Mouse (Mus musculus) brain, adult 2 months (tissue): Measurements from ENCODE around the gene Epha2.
A peak's percentile ranks its signal among the peaks of the same experiment; 100 is the strongest.

Experiments
- DNase-seq: peaks from one replicate; pipeline ENCODE4 v3.0.0; 2011; ENCODE audit warnings: low read depth, low spot score

The Epha2 gene

DNA sequence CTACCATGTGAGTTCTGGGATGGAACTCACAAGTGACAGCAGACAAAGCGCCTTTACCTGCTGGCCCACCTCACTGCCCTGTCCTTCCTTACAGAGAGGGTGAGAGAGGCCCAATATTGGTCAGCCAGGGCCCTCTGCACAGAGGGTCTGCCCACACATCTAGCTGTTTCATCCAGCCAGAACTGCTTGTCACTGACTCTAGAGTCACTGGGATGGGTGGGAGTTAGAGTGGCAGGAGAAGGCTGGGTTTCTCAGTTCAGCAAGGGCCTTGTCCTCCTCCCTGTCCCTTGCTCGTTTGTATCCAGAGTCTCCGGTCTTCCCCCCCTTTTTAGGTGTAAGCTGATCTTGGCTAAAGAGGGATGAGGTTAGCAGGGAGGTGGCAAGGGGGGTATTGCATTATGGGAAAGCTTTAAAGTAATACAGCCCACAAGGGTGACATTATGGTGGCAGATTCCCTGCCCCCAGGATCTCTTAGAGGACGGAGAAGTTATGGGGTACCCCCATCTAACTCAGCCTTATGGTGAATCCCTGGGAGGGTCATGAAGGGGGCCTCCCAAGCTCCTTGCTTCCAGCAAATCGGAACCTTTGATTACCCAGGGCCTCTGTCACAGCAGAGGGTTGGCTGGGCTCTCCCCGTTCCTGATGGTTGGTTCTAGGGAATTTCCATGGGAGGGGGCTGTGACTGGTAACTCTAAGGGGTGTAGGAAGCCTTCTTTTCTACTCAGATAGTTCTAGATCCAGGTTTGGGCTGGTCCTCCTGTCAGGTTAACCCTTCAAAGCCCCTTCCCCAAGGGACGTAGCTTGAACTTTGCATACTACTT is 2.6 kb downstream of the Epha2 start:
- DNase-seq, result no peak

DNA sequence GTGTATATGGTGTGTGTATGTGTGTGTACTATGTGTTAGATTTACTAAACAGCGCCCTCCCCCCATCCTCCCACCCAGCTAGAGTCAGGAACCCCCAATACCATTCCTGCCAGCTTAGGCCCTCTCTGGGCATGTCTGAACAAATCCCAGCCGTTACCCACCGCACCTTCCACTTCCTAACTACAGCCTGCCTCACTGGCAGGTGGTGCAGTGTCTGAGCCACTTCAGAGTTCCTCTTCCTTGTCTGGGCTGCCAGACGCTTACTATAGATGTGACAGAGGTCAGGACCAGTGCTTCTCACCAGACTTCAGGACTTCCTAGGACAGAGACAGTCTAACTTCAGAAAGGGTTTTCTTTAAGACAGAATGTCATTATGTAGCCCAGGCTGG is 3.2 kb downstream of the Epha2 start:
- DNase-seq, result peak; percentile 20

DNA sequence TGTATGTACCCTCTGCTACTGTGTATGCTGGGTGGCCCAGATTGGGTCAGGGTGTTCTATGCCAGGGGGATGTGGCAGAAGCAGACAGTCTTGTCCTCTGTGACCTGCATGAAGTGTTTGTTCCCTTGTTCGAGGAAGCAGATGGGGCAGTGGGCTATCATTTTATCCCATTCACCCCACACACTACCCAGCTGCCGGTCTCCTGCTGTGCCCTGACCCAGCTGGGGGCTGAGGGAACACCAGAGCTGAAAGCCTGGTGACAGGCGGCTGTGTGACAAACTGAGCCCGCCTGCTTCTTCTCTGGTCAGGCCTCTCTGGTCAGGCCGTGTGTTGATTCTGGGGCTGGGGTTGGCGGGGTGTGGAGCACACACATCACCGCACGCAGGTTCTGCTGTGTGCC is 5.0 kb downstream of the Epha2 start:
- DNase-seq, result no peak

DNA sequence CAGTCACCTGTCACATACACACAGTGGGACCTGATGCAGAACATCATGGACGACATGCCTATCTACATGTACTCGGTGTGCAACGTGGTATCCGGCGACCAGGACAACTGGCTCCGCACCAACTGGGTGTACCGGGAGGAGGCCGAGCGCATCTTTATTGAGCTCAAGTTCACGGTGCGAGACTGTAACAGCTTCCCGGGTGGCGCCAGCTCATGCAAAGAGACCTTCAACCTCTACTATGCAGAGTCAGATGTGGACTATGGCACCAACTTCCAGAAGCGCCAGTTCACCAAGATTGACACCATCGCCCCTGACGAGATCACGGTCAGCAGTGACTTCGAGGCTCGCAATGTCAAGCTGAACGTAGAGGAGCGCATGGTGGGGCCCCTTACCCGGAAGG is 7.3 kb downstream of the Epha2 start:
- no peak for DNase-seq

DNA sequence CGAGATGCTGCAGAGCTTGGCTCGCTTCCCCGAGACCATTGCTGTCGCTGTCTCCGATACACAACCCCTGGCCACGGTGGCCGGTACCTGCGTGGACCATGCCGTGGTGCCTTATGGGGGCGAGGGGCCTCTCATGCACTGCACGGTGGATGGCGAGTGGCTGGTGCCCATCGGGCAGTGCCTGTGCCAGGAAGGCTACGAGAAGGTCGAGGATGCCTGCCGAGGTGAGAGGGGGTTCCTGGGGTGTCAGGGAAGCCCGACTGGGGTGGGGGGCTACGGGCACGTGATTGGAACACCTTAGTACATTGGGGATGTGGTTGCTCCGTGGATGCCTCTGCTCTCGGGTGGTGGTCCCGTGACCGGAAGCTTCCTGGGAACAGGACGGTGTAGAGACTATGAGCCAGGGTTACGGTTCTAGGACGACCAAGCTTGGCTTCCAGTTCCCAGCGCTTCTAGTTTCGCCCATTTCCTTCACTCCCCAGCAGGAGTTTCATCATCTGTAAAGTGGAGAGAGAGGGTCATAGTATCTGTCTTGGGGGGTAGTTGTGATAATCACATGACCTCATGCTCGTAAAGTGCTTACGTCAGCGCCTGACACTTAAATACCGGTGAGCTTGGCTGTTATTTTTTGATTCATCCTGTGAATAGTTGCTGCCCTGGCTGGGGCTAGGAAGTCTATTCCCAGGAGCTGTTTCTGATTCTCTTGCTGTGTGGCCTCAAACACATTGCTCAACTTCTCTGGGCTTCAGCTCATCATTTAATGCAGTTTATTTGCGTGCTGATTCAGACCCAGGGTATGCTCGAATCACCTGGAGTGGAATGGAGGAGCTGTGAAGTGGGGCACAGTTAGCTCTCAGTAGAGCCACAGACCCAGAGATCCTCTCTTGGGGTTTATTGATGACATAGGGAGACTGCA is 8.1 kb downstream of the Epha2 start:
- DNase-seq, result no peak

DNA sequence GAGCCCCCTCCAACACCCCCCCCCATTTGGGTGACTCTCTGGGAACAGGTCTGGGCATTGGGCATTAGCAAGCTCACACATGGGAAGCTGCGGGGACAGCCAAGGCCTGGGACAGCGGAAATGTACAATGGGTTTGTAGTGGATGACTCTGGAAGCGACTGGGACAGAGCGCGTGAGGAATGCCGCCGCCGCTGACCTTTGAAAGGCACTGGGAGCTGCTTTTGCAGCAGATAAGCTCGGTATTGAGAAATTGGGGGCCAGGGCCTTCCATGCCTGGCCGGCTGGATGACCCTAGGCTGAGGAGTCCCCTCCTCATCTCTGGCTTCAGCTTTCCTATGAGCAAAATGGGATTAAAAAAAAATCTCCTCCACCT is 8.7 kb downstream of the Epha2 start:
- DNase-seq, result no peak

DNA sequence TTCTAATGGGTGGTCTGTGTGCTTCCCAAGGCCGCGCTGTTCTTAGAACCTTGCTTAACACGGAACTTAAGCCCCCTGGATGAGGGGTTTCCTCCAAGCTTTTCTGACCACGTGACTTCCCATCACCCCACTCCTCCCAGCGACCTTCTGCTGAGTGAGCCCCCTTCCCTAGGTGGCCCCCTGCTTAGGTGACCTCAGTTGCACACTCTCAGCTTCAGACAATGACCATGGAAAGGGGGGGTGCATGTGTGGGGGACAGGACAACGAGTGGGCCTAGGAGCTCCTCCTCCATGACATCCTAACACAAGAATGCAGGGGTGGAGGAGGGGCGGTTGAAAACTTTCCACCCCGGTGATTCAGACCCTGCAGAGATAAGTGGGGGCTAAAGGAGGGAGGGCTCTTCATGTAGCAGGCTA is 9.2 kb downstream of the Epha2 start:
- DNase-seq, result peak; percentile 9

DNA sequence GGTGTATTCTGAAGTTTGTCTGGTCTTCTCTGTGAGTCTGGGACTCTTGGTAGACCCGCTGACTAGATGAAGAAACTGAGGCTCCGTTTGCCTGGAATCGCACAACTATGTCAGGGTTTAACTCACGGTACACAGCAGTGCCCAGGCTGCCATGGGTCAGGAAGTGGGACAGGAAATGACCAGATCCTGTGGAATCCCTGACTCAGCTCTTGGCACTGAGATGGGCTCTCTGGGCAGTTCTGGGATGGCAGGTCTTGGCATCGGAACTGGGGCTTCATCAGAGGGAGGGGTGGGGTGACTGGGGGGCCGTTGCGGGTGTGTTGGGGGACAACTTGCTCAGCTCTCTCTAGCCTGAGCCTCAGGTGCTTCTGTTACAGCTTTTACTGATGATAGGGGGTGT is 10.0 kb downstream of the Epha2 start:
- DNase-seq, result peak; percentile 27

DNA sequence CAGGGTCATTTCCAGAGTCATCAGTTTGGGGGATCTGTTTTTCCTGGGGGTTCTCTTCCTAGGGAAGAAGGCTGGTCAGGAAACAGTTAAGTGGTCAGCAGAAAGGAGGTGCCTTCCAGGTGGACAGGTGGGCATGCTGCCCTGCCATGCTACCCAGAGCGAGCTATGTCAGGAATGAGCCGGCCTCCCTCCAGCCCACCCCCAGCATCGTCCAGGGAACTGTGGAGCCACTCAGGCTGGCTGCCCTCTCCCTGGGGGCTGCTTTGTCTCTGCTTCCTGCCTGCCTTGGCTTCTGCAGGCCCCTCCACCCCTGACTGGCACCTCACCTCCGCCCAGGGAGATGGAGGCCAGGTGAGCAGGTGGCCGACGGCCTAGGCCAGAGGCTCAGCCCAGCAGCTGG is 10.5 kb downstream of the Epha2 start:
- DNase-seq, result no peak

DNA sequence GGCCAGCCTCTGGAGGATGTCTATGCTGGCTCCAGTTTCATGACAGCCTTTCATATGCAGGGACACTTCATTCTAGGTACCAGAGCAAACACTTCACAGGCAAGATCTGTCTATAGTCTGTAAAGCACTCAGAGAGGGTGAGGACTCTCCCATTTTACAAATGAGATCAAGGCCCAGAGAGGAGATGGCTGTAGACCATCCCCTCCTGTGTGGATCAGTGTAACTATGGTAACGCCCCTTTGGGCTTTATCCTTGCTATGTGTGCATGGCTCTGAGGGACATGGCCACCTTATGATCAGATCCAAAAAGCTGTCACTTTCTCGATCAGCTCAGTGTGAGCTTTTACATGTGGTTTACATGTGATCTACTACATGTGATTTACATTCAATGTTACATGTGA is 10.9 kb downstream of the Epha2 start:
- no peak for DNase-seq

DNA sequence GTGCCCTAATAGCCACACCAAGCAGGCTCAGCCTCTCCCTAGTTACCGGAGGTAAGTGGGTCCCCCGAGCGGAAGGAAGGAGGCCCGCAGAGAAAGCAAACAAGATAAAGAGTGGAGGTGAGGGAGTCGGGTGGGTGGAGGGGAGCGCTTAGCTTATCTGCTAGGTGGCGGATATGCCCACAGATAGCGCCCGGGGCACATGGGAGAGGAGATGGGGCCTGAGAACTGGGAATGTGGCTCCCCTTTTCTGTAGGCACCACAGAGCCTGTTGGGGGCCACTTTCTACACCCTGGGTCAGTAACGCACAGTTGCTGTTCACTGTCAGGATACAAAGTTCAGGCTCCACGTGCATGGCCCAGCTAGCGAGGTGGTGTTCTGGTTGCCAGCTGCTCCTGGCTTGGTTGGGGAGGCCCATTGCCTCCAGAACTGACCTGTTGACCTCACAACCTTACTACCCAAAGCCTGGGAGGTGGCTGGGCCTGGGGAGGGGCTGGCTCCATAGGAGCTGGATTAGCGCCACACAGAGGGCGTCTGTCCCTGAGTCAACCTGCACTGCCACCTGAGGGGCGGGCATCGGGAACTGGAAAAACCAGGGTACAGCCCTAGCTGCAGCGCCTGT is 11.6 kb downstream of the Epha2 start:
- no peak for DNase-seq

DNA sequence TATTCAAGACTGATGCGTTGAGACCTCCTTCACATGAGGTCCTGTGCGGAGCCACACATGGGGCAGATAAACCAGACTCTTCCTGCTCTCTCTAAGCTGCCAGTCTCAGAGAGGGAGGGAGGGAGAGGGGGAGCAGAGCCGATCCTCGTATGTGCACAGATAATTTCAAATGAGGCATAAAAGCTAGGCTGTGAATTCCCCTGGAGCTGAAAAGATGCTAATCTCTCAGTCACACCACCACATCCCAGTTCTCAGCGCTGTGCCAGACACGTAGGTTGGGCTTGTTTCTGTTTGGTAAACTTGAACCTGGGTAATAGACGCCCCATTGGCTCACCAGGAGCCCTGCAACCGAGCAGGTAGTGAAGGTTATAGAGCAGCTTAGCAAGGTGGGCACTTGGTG is 12.4 kb downstream of the Epha2 start:
- DNase-seq, result peak; percentile 38

DNA sequence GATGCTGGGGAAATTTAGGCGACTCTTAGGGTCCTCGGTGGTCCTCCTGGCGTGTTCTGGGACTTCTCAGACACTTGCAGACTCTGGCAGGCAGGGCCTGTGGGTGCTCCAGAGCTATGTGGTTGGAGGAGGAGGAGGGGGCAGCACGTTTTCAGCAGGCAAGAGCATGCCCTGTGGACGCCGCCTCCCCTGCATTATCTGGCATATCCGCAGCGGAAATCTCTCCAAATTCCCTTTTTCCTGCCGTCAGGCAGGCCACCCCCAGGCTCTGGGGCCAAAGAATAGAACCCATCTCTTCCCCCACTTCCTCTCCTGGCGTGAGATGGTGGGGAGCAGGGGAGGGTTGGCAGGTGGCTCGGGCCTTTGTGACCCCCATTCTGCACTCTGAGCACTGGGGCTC is 12.9 kb downstream of the Epha2 start:
- DNase-seq, result no peak

DNA sequence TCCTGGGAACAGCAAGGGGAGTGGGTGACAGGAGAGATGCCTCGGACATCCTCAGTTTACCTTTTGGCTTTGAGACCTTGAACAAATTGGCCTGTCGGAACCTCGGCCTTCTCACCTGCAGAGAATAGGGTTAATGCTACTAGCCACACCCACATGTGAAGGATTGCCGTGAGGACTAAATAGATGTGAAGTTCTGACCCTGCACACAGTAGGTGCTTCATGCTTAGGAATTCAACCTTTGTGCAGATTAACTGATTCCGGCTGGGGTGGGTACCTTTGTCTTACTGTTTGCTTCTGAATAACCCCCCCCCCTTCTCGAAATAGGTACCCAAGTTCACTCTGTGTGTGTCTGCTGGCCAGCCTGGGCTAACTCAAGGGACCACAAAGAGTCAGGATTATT is 13.7 kb downstream of the Epha2 start:
- DNase-seq, result no peak

DNA sequence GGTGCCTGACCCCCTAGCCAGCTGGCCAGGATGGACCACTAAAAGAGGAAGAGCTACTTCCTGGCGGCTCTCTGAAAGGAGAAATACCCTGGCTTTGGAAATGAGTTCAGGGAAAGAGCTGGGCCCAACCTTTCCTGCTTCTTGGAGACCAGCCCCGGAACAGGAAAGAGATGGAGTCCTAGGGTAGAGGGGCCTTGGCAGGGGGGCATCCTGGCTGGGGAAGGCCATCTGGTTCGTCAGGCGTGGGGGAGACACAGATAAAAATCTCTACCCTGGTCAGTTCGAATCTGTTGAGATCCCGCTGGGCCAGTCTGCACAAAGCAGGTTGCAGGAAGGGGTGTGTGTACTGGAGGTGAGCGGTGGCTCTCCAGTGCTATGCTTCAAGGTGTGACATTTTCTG is 15.0 kb downstream of the Epha2 start:
- DNase-seq, result peak; percentile 56

DNA sequence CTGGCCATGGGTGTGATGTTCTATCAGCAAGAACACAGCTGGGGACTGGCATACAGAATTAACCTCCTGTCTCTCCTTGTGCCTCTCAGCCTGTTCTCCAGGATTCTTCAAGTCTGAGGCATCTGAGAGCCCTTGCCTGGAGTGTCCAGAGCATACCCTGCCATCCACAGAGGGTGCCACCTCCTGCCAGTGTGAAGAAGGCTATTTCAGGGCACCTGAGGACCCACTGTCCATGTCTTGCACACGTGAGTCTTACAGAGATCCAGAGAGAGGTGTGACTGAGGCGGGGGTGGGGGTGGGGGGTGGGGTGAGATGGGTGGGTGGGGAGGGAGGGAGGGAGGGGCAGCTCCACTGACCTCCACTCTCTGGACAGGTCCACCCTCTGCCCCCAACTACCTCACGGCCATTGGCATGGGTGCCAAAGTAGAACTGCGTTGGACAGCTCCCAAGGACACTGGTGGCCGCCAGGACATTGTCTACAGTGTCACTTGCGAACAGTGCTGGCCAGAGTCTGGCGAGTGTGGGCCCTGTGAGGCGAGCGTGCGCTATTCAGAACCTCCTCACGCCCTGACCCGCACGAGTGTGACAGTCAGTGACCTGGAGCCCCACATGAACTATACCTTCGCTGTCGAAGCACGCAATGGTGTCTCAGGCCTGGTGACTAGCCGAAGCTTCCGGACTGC is 15.6 kb downstream of the Epha2 start:
- DNase-seq, result no peak

DNA sequence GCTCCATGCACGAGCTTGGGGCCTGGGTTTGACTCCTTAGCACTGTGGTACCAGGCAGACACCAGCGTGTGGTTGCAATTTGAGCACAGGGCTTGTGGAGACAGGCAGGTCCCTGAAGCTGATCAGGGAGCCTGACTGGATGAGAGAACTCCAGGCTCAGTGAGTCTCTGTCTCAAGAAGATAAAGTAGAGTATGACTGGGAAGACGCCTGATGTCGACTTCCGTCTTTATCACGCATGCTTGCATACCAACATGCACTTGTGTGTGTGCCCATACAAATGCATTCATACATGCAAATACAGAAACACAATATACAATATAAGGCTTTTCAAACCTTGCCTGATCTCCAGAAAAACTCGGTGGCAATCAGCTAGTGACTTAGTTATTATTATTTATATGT is 16.9 kb downstream of the Epha2 start:
- DNase-seq, result no peak

DNA sequence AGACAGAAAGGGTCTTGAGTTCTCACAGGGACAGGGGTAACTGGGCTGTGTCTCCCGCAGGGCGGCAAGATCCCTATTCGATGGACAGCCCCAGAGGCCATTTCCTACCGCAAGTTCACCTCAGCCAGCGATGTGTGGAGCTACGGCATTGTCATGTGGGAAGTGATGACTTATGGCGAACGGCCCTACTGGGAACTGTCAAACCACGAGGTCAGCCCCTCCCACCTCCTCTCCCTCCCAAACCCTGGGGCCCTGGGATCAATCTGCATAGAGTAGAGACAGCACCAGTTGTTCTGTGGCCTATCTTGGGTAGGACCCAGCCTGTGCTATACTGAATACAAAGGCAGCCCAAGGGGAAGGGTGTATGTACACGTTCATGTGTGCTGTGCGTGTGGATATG is 21.5 kb downstream of the Epha2 start:
- DNase-seq, result no peak

DNA sequence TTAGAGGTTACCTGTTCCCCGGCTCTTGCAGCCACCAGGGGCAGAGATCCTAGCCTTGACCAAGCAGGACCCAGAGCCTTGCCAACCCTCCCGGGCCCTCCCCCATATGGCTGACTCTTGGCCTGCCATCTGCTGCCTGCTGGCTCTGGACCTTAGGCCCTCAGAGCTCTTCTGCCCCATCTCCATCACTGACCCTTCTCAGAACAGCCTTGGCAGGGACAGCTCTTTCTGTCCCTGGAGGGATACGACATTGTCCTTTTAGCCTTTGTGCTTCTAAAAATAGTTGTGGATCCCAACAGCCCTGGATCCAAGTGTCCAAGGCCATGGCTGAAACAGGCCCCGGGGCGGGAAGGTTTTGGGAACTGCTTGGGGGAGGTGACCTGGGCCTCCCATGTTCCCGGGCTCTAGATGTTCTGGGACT is 23.7 kb downstream of the Epha2 start:
- peak; percentile 64 for DNase-seq

DNA sequence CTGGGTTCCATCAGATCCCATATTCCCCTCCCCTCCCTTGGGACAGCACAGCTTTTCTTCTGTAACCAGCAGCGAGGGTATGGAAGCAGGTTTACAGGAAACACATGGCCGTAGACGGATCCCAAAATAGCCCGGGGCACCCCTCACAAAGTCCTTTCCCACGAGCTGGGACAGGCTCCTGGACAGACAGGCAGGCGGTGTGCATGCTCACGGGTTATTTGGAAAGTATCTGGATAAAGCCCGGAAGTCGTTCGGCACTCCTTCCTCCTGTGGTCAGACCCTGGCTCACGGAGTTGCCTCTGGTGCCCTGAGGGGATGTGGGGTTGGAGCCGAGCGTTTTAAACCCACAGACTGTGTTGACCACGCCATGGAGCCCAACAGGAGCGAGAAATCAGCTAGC is 24.6 kb downstream of the Epha2 start:
- DNase-seq, result no peak

DNA sequence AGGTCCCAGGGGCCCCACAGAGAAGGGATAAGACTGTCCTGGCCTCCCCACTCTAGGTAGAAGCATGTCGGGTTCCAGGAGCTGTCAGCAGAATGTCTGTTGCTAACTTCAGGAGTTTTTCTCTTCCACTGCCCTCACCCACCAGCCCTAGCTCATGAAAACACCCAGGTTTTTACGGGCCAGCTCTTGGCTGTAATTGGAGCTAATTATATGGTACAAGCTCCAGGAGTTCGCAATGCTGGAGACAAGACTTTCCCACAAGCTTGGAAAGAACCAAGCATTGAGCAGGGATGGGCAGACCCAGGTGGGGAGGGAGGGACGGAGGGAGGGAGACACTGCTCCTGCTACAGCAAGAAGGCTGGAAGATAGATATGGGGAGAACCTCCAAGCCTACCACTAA is 26.0 kb downstream of the Epha2 start:
- DNase-seq, result peak; percentile 12

DNA sequence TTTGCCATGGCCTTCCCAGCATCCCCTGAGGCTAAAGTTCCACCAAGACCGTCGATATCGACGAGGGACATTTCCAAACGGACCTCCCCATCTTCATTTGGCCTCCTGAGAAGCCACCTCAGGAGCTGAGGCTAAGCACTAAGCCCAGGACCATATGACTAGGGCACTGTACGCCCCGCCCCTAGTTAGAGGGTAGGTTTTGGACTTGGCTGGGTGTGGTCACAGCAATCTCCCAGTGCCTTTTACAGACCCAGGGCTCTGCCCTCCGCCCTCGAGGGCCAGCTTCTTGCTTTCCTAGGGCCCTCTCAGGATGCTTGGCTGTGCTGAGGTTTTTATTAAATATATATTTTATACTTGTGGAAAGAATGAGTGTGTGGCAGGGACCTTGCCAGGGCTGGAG is 27.7 kb downstream of the Epha2 start:
- DNase-seq, result no peak
